Mouse (Mus musculus) brain, adult 2 months (tissue): ENCODE results near the gene Spen.

Source experiments
- DNase-seq: peaks from one replicate; pipeline ENCODE4 v3.0.0; 2011; ENCODE audit warnings: low read depth, low spot score

Gene Spen

GRCm38 (mm10) chr4:141530979-141531378 is 7.4 kb downstream of the Spen start:
- no peak for DNase-seq

- no peak for DNase-seq
Measured at GRCm38 (mm10) chr4:141528938-141529337, 9.5 kb downstream of the Spen start.

GRCm38 (mm10) chr4:141526936-141527650 is 11.3 kb downstream of the Spen start:
- DNase-seq = no peak

- no peak for DNase-seq
Measured at GRCm38 (mm10) chr4:141525940-141526339, 12.5 kb downstream of the Spen start.

GRCm38 (mm10) chr4:141524658-141525057 is 13.7 kb downstream of the Spen start:
- DNase-seq = no peak

GRCm38 (mm10) chr4:141523128-141523527 is 15.3 kb downstream of the Spen start:
- DNase-seq = no peak

GRCm38 (mm10) chr4:141518386-141518785 is 20.0 kb downstream of the Spen start:
- DNase-seq = no peak

GRCm38 (mm10) chr4:141514179-141514641 is 24.2 kb downstream of the Spen start:
- DNase-seq = no peak

- DNase-seq = no peak
Measured at GRCm38 (mm10) chr4:141512145-141512544, 26.3 kb downstream of the Spen start.

GRCm38 (mm10) chr4:141510457-141510856 is 27.9 kb downstream of the Spen start:
- DNase-seq = no peak

GRCm38 (mm10) chr4:141506893-141507292 is 31.5 kb downstream of the Spen start:
- DNase-seq = peak; percentile 44

- peak; percentile 87 for DNase-seq
Measured at GRCm38 (mm10) chr4:141506352-141506751, 32.0 kb downstream of the Spen start.

- DNase-seq = no peak
Measured at GRCm38 (mm10) chr4:141505810-141506209, 32.6 kb downstream of the Spen start.

GRCm38 (mm10) chr4:141504471-141504870 is 33.9 kb downstream of the Spen start:
- no peak for DNase-seq

- DNase-seq = peak; percentile 56
Measured at GRCm38 (mm10) chr4:141502723-141503122, 35.7 kb downstream of the Spen start.

- DNase-seq = peak; percentile 68
Measured at GRCm38 (mm10) chr4:141501058-141501457, 37.3 kb downstream of the Spen start.

- DNase-seq = no peak
Measured at GRCm38 (mm10) chr4:141500637-141501036, 37.8 kb downstream of the Spen start.

GRCm38 (mm10) chr4:141488670-141489069 is 49.7 kb downstream of the Spen start:
- no peak for DNase-seq

- no peak for DNase-seq
Measured at GRCm38 (mm10) chr4:141487581-141487980, 50.8 kb downstream of the Spen start.

GRCm38 (mm10) chr4:141484071-141484470 is 54.3 kb downstream of the Spen start:
- DNase-seq = no peak

GRCm38 (mm10) chr4:141479411-141479810 is 59.0 kb downstream of the Spen start:
- peak; percentile 84 for DNase-seq

GRCm38 (mm10) chr4:141478794-141479193 is 59.6 kb downstream of the Spen start:
- DNase-seq = no peak

- DNase-seq = peak; percentile 71
Measured at GRCm38 (mm10) chr4:141478225-141478624, 60.2 kb downstream of the Spen start.

- DNase-seq = peak; percentile 95
Measured at GRCm38 (mm10) chr4:141477681-141478102, 60.7 kb downstream of the Spen start.
